Mouse (Mus musculus): ENCODE data around the gene Gpc6. TPM values are rescaled to one million over a fixed set of nuclear protein-coding genes. Genes with fewer than 3 reads are reported as not detected.

The Gpc6 gene
- polyA plus RNA-seq, 1 experiment from 2014 or later = 20.1 TPM

GRCm38 (mm10) chr14:117256192-117256591 is 331.1 kb downstream of the Gpc6 start:
- no peak for ATAC-seq (replicated peaks; ENCODE audit: insufficient number of reproducible peaks, insufficient read depth, low FRiP score, low read depth)
- H3K9me3 ChIP-seq (replicated peaks) = no peaks in the 10 kb centered on the region
- no peaks in the 10 kb centered on the region for H3K4me1 ChIP-seq (replicated peaks)
- H3K9ac ChIP-seq = no peak overlapping the region
- no peak overlapping the region for H3K4me3 ChIP-seq
- H3K27ac ChIP-seq = no peak overlapping the region
- 65% methylated on average over 4 of the region's 4 CpGs for WGBS
- no peaks in the 10 kb centered on the region for H3K36me3 ChIP-seq
- no peak overlapping the region for H3K4me2 ChIP-seq
- H3K27me3 ChIP-seq = no peaks in the 10 kb centered on the region

- Histone ChIP-seq H3K27me3 (no peaks in the 10 kb centered on the region), H3K4me2 (no peak overlapping the region), H3K36me3 (no peaks in the 10 kb centered on the region), H3K27ac (no peak overlapping the region), H3K4me1 (replicated peaks) (no peaks in the 10 kb centered on the region), H3K9me3 (replicated peaks) (no peaks in the 10 kb centered on the region), H3K4me3 (no peak overlapping the region), H3K9ac (no peak overlapping the region)
- ATAC-seq (replicated peaks; ENCODE audit: insufficient number of reproducible peaks, insufficient read depth, low FRiP score, low read depth) = no peak
Observed at GRCm38 (mm10) chr14:117265653-117266052, 340.5 kb downstream of the Gpc6 start.

- Histone ChIP-seq H3K27ac (no peak overlapping the region), H3K27me3 (no peaks in the 10 kb centered on the region), H3K9ac (no peak overlapping the region), H3K4me3 (no peak overlapping the region), H3K36me3 (no peaks in the 10 kb centered on the region), H3K9me3 (replicated peaks) (no peaks in the 10 kb centered on the region), H3K4me2 (no peak overlapping the region), H3K4me1 (replicated peaks) (no peaks in the 10 kb centered on the region)
- no peak for ATAC-seq (replicated peaks; ENCODE audit: insufficient number of reproducible peaks, insufficient read depth, low FRiP score, low read depth)
- WGBS = 48% methylated on average over 3 of the region's 3 CpGs
Observed at GRCm38 (mm10) chr14:117267823-117268601, 342.9 kb downstream of the Gpc6 start.

- no peaks in the 10 kb centered on the region for H3K27me3 ChIP-seq
- 90% methylated on average over 3 of the region's 3 CpGs for WGBS
- no peak overlapping the region for H3K4me2 ChIP-seq
- no peak overlapping the region for H3K27ac ChIP-seq
- no peaks in the 10 kb centered on the region for H3K9me3 ChIP-seq (replicated peaks)
- H3K9ac ChIP-seq = no peak overlapping the region
- no peak for ATAC-seq (replicated peaks; ENCODE audit: insufficient number of reproducible peaks, insufficient read depth, low FRiP score, low read depth)
- H3K4me1 ChIP-seq (replicated peaks) = no peaks in the 10 kb centered on the region
- no peaks in the 10 kb centered on the region for H3K36me3 ChIP-seq
- H3K4me3 ChIP-seq = no peak overlapping the region
Observed at GRCm38 (mm10) chr14:117283631-117284030, 358.5 kb downstream of the Gpc6 start.

GRCm38 (mm10) chr14:117293746-117294145 is 368.6 kb downstream of the Gpc6 start:
- no peak for ATAC-seq (replicated peaks; ENCODE audit: insufficient number of reproducible peaks, insufficient read depth, low FRiP score, low read depth)
- no peaks in the 10 kb centered on the region for H3K36me3 ChIP-seq
- no peak overlapping the region for H3K27ac ChIP-seq
- no peak overlapping the region for H3K4me3 ChIP-seq
- WGBS = 83% methylated on average over 4 of the region's 4 CpGs
- H3K9ac ChIP-seq = no peak overlapping the region
- H3K9me3 ChIP-seq (replicated peaks) = no peaks in the 10 kb centered on the region
- no peaks in the 10 kb centered on the region for H3K27me3 ChIP-seq
- no peak overlapping the region for H3K4me2 ChIP-seq
- no peaks in the 10 kb centered on the region for H3K4me1 ChIP-seq (replicated peaks)

GRCm38 (mm10) chr14:117296207-117296838 is 371.2 kb downstream of the Gpc6 start:
- Histone ChIP-seq H3K9ac (no peak overlapping the region), H3K9me3 (replicated peaks) (no peaks in the 10 kb centered on the region), H3K27me3 (no peaks in the 10 kb centered on the region), H3K4me3 (no peak overlapping the region), H3K4me2 (no peak overlapping the region), H3K4me1 (replicated peaks) (no peaks in the 10 kb centered on the region), H3K27ac (no peak overlapping the region), H3K36me3 (no peaks in the 10 kb centered on the region)
- ATAC-seq (replicated peaks; ENCODE audit: insufficient number of reproducible peaks, insufficient read depth, low FRiP score, low read depth) = no peak
- 89% methylated on average over 2 of the region's 2 CpGs for WGBS

GRCm38 (mm10) chr14:117301019-117301418 is 375.9 kb downstream of the Gpc6 start:
- no peaks in the 10 kb centered on the region for H3K9me3 ChIP-seq (replicated peaks)
- no peak for ATAC-seq (replicated peaks; ENCODE audit: insufficient number of reproducible peaks, insufficient read depth, low FRiP score, low read depth)
- no peaks in the 10 kb centered on the region for H3K27me3 ChIP-seq
- no peaks in the 10 kb centered on the region for H3K36me3 ChIP-seq
- no peak overlapping the region for H3K9ac ChIP-seq
- H3K27ac ChIP-seq = no peak overlapping the region
- H3K4me2 ChIP-seq = no peak overlapping the region
- 82% methylated on average over 3 of the region's 3 CpGs for WGBS
- no peak overlapping the region for H3K4me3 ChIP-seq
- H3K4me1 ChIP-seq (replicated peaks) = no peaks in the 10 kb centered on the region; the same call in 1 of the 2 replicates

- Histone ChIP-seq H3K4me2 (no peak overlapping the region), H3K36me3 (no peaks in the 10 kb centered on the region), H3K4me1 (replicated peaks) (peaks cover 4% of the 10 kb centered on the region; the same call in 1 of the 2 replicates), H3K9me3 (replicated peaks) (no peaks in the 10 kb centered on the region), H3K4me3 (no peak overlapping the region), H3K9ac (no peak overlapping the region), H3K27ac (no peak overlapping the region), H3K27me3 (no peaks in the 10 kb centered on the region)
- 68% methylated on average over 8 of the region's 8 CpGs for WGBS
- no peak for ATAC-seq (replicated peaks; ENCODE audit: insufficient number of reproducible peaks, insufficient read depth, low FRiP score, low read depth)
Observed at GRCm38 (mm10) chr14:117303901-117304722, 379.0 kb downstream of the Gpc6 start.

GRCm38 (mm10) chr14:117304723-117305010 is 379.6 kb downstream of the Gpc6 start:
- Histone ChIP-seq H3K9ac (no peak overlapping the region), H3K27ac (no peak overlapping the region), H3K36me3 (no peaks in the 10 kb centered on the region), H3K4me1 (replicated peaks) (peaks cover 4% of the 10 kb centered on the region; the same call in 1 of the 2 replicates), H3K4me3 (no peak overlapping the region), H3K9me3 (replicated peaks) (no peaks in the 10 kb centered on the region), H3K4me2 (no peak overlapping the region), H3K27me3 (no peaks in the 10 kb centered on the region)
- 83% methylated on average over 2 of the region's 2 CpGs for WGBS
- ATAC-seq (replicated peaks; ENCODE audit: insufficient number of reproducible peaks, insufficient read depth, low FRiP score, low read depth) = no peak

GRCm38 (mm10) chr14:117309997-117310520 is 384.9 kb downstream of the Gpc6 start:
- Histone ChIP-seq H3K9me3 (replicated peaks) (no peaks in the 10 kb centered on the region), H3K4me1 (replicated peaks) (peaks cover 4% of the 10 kb centered on the region; the same call in 1 of the 2 replicates), H3K36me3 (no peaks in the 10 kb centered on the region), H3K9ac (no peak overlapping the region), H3K4me3 (no peak overlapping the region), H3K27me3 (no peaks in the 10 kb centered on the region), H3K27ac (no peak overlapping the region), H3K4me2 (no peak overlapping the region)
- no peak for ATAC-seq (replicated peaks; ENCODE audit: insufficient number of reproducible peaks, insufficient read depth, low FRiP score, low read depth)
- 75% methylated on average over 3 of the region's 3 CpGs for WGBS

GRCm38 (mm10) chr14:117324214-117324613 is 399.1 kb downstream of the Gpc6 start:
- H3K4me2 ChIP-seq = no peak overlapping the region
- H3K9ac ChIP-seq = no peak overlapping the region
- 79% methylated on average over 2 of the region's 2 CpGs for WGBS
- no peaks in the 10 kb centered on the region for H3K27me3 ChIP-seq
- no peaks in the 10 kb centered on the region for H3K4me1 ChIP-seq (replicated peaks)
- H3K4me3 ChIP-seq = no peak overlapping the region
- ATAC-seq (replicated peaks; ENCODE audit: insufficient number of reproducible peaks, insufficient read depth, low FRiP score, low read depth) = no peak
- no peaks in the 10 kb centered on the region for H3K9me3 ChIP-seq (replicated peaks)
- no peak overlapping the region for H3K27ac ChIP-seq
- H3K36me3 ChIP-seq = no peaks in the 10 kb centered on the region
